Mouse (Mus musculus) liver, adult 2 months (tissue): ENCODE results near the gene Nox4. TPM values are rescaled to one million over a fixed set of nuclear protein-coding genes. Genes with fewer than 3 reads are reported as not detected.

ENCODE experiments used
- DNase-seq: peaks from one replicate; pipeline ENCODE4 v3.0.0-alpha.2; 2011; ENCODE audit warnings: low read depth, low spot score; ENCODE audit errors: extremely low read depth
- H3K27ac ChIP-seq: fragments of 200-500 bp; replicated peaks from 2 replicates; pipeline ENCODE4 v1.5.1; 2012; ENCODE audit warnings: low read depth, mild to moderate bottlenecking, control low read depth, inconsistent platforms, low read length; ENCODE audit not compliant: insufficient read depth
- H3K27me3 ChIP-seq: fragments of 200-500 bp; 2 replicates; pipeline ENCODE4 v1.6.1; 2012; ENCODE audit warnings: mild to moderate bottlenecking, moderate library complexity, low read length, inconsistent platforms; ENCODE audit not compliant: control insufficient read depth, insufficient read depth
- H3K36me3 ChIP-seq: fragments of 200-500 bp; 2 replicates; pipeline ENCODE4 v1.6.1; 2012; ENCODE audit warnings: low read length, inconsistent platforms; ENCODE audit not compliant: control insufficient read depth, insufficient read depth
- H3K4me1 ChIP-seq: fragments of 200-500 bp; 2 replicates; pipeline ENCODE4 v1.6.1; 2011; ENCODE audit warnings: low read length; ENCODE audit not compliant: control insufficient read depth, insufficient read depth
- H3K4me3 ChIP-seq: fragments of 200-500 bp; 2 replicates; pipeline ENCODE4 v1.5.1; 2011; ENCODE audit warnings: low read depth, mild to moderate bottlenecking, control low read depth, low read length, moderate library complexity; ENCODE audit not compliant: insufficient read depth
- H3K79me2 ChIP-seq: fragments of 200-500 bp; 2 replicates; pipeline ENCODE4 v1.6.1; 2012; ENCODE audit warnings: inconsistent platforms, mild to moderate bottlenecking, low read length, moderate library complexity; ENCODE audit not compliant: control insufficient read depth, insufficient read depth
- H3K9ac ChIP-seq: fragments of 200-500 bp; 2 replicates; pipeline ENCODE4 v1.6.1; 2012; ENCODE audit warnings: low read depth, mild to moderate bottlenecking, control low read depth, inconsistent platforms, low read length
- CTCF ChIP-seq: fragments of 200-500 bp; IDR thresholded peaks from 2 replicates; pipeline ENCODE4 v1.5.1; 2011; ENCODE audit warnings: low read depth, low read length, control low read depth
- POLR2A ChIP-seq: fragments of 200-500 bp; IDR thresholded peaks from 2 replicates; pipeline ENCODE4 v1.6.1; 2011; ENCODE audit warnings: low read length, control low read depth; ENCODE audit not compliant: insufficient read depth; ENCODE audit errors: extremely low read depth
- WGBS: fragments of 180-500 bp; shearing (Covaris S2); methylation state at CpG from one replicate; pipeline ENCODE4 v1.1.7; 2018; 5-methylcytosine and 5-hydroxymethylcytosine counted together
- polyA plus RNA-seq: library from polyadenylated mRNA; depleted of rRNA; stranded (reverse); fragments of >200 nt; gene quantifications from 2 replicates; pipeline ENCODE4 v1.2.3, GENCODE M21; 2012; rRNA removed
- total RNA-seq: library from RNA; depleted of rRNA; stranded (reverse); fragments of >200 nt; gene quantifications from 2 replicates; pipeline ENCODE4 v1.2.3, GENCODE M21; 2014; rRNA removed

The Nox4 gene
- total RNA-seq (5.0 and 10.8 TPM in 2 replicates), polyA plus RNA-seq (0.95 and 1.2 TPM in 2 replicates)

GRCm38 (mm10) chr7:87245856-87246579, at the start of gene Nox4:
Nox4 (plus strand) TSS chr7:87246096.
- DNase-seq: no peak
- 11% methylated on average over 18 of the region's 18 CpGs for WGBS
- TF ChIP-seq POLR2A (no peak), CTCF (no peak)
- peak within 1 kb of the TSS; percentile 73 for H3K4me3 ChIP-seq
- H3K79me2 ChIP-seq: no peaks in the 10 kb centered on the region
- no peaks in the 10 kb centered on the region for H3K27me3 ChIP-seq
- H3K9ac ChIP-seq: peak within 1 kb of the TSS; percentile 84
- H3K27ac ChIP-seq: peak within 1 kb of the TSS; percentile 44; the same call in 1 of the 2 replicates
- H3K36me3 ChIP-seq: peaks cover 3% of the 10 kb centered on the region
- no peaks in the 10 kb centered on the region; the same call in 1 of the 2 replicates for H3K4me1 ChIP-seq

GRCm38 (mm10) chr7:87204751-87205150, 41.1 kb upstream of the Nox4 start:
- DNase-seq: no peak
- H3K27me3 ChIP-seq: no peaks in the 10 kb centered on the region
- no peaks in the 10 kb centered on the region for H3K36me3 ChIP-seq
- no peak for TF ChIP-seq POLR2A
- TF ChIP-seq CTCF: no peak
- H3K9ac ChIP-seq: no peak overlapping the region
- no peak overlapping the region for H3K4me3 ChIP-seq
- peaks cover 2% of the 10 kb centered on the region; the same call in 1 of the 2 replicates for H3K4me1 ChIP-seq
- H3K27ac ChIP-seq: no peak overlapping the region
- H3K79me2 ChIP-seq: no peaks in the 10 kb centered on the region

DNA sequence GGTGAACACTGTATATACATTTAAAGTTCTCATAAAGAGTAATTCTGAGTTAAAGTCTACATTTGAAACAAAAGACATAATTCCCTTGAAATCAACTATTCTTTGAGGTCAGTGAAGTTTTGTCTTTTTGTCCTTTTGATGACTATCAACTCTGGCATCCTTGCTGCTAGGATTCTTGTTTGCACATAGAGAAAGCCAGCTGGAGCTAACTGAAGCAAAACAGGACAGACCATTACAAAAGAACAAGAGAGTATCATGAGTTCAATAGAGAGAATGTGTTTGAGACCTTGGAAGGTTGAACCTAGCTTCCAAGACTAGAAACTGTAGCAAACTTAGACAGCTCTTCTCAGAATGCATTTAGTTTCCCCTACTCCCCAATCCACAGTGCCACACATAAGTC, 24.2 kb upstream of the Nox4 start:
- H3K4me1 ChIP-seq: peaks cover 4% of the 10 kb centered on the region; the same call in 1 of the 2 replicates
- H3K4me3 ChIP-seq: no peak overlapping the region
- H3K9ac ChIP-seq: no peak overlapping the region
- no peak for DNase-seq
- no peaks in the 10 kb centered on the region for H3K27me3 ChIP-seq
- no peaks in the 10 kb centered on the region for H3K36me3 ChIP-seq
- TF ChIP-seq POLR2A (no peak), CTCF (no peak)
- H3K79me2 ChIP-seq: no peaks in the 10 kb centered on the region
- H3K27ac ChIP-seq: no peak overlapping the region

DNA sequence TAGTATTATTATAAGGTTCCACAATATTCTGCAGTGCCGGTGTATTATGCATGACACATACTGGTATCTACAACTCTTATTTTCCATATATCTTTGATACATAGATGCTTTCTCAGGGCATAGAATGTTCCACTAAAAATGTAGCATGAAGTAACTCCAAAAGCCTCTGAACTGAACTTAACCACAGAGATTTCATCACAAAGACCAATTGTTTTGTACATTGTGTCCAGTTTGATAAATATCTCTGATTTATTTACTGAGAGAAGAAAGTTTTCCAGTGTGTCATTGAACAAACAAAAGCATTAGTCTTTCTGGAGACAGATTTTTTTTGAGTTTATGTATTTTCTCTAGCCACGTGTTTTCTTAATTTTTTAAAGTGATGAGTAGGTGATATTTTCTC, 23.1 kb upstream of the Nox4 start:
- Histone ChIP-seq H3K79me2 (no peaks in the 10 kb centered on the region), H3K27me3 (no peaks in the 10 kb centered on the region), H3K9ac (no peak overlapping the region), H3K36me3 (no peaks in the 10 kb centered on the region), H3K4me1 (peaks cover 4% of the 10 kb centered on the region; the same call in 1 of the 2 replicates), H3K27ac (no peak overlapping the region), H3K4me3 (no peak overlapping the region)
- peak; percentile 53 for DNase-seq
- no peak for TF ChIP-seq POLR2A
- TF ChIP-seq CTCF: no peak
- 65% methylated on average over 2 of the region's 2 CpGs for WGBS

DNA sequence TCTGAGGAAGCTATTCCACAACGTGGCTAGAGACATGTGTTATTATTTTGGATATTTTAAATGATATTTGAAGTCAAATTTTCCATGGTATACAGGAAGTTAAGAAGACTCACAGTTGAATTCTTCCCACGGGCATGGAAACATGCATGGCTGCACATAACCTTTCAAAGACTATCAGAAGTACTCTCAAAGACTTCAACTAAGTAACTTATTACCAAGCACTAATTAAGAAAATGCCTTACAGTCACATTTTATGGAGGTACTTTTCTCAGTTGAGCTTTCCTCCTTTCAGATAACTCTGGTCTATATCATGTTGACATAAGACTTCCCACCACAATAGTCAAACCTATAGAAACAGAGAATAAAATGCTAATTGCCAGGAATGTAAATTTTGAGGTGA, 20.3 kb upstream of the Nox4 start:
- Histone ChIP-seq H3K79me2 (no peaks in the 10 kb centered on the region), H3K9ac (no peak overlapping the region), H3K27me3 (no peaks in the 10 kb centered on the region), H3K27ac (no peak overlapping the region), H3K4me1 (peaks cover 4% of the 10 kb centered on the region; the same call in 1 of the 2 replicates), H3K4me3 (no peak overlapping the region), H3K36me3 (no peaks in the 10 kb centered on the region)
- 38% methylated on average over 2 of the region's 2 CpGs for WGBS
- DNase-seq: no peak
- TF ChIP-seq POLR2A (no peak), CTCF (no peak)
